Mouse (Mus musculus) midbrain, embryonic 10.5 days (tissue): ENCODE results near the gene Gja1. TPM values are rescaled to one million over a fixed set of nuclear protein-coding genes. Genes with fewer than 3 reads are reported as not detected.

Experiments
- DNase-seq: peaks from one replicate; pipeline ENCODE4 v3.0.0-alpha.2; 2017; ENCODE audit warnings: low spot score
- H3K27ac ChIP-seq: fragments of 300-500 bp; sonication (generic); replicated peaks from 2 replicates; pipeline ENCODE4 v1.5.1; 2016; ENCODE audit warnings: mild to moderate bottlenecking
- H3K27me3 ChIP-seq: fragments of 300-500 bp; sonication (generic); 2 replicates; pipeline ENCODE4 v1.6.1; 2016; ENCODE audit warnings: low read depth, mild to moderate bottlenecking; ENCODE audit not compliant: poor library complexity, severe bottlenecking
- H3K36me3 ChIP-seq: fragments of 300-500 bp; sonication (generic); 2 replicates; pipeline ENCODE4 v1.6.1; 2016; ENCODE audit warnings: mild to moderate bottlenecking, moderate library complexity
- H3K4me1 ChIP-seq: fragments of 300-500 bp; sonication (generic); 2 replicates; pipeline ENCODE4 v1.6.1; 2016
- H3K4me3 ChIP-seq: fragments of 300-500 bp; sonication (generic); 2 replicates; pipeline ENCODE4 v1.5.1; 2016; ENCODE audit warnings: mild to moderate bottlenecking, moderate library complexity
- H3K9me3 ChIP-seq: fragments of 300-500 bp; sonication (generic); replicated peaks from 2 replicates; pipeline ENCODE4 v1.6.1; 2016; ENCODE audit warnings: mild to moderate bottlenecking
- WGBS: fragments of 180-500 bp; shearing (Covaris S2); methylation state at CpG from one replicate; pipeline ENCODE4 v1.1.7; 2016; 5-methylcytosine and 5-hydroxymethylcytosine counted together
- polyA plus RNA-seq: library from polyadenylated mRNA; unstranded; fragments of >200 nt; fragmentation: Nextera tagmentation; extraction: Ambion mirVana; gene quantifications from 2 replicates; pipeline ENCODE4 v1.2.1, GENCODE M21; 2016

Gja1 gene
- 121 and 144 TPM in 2 replicates for polyA plus RNA-seq

DNA sequence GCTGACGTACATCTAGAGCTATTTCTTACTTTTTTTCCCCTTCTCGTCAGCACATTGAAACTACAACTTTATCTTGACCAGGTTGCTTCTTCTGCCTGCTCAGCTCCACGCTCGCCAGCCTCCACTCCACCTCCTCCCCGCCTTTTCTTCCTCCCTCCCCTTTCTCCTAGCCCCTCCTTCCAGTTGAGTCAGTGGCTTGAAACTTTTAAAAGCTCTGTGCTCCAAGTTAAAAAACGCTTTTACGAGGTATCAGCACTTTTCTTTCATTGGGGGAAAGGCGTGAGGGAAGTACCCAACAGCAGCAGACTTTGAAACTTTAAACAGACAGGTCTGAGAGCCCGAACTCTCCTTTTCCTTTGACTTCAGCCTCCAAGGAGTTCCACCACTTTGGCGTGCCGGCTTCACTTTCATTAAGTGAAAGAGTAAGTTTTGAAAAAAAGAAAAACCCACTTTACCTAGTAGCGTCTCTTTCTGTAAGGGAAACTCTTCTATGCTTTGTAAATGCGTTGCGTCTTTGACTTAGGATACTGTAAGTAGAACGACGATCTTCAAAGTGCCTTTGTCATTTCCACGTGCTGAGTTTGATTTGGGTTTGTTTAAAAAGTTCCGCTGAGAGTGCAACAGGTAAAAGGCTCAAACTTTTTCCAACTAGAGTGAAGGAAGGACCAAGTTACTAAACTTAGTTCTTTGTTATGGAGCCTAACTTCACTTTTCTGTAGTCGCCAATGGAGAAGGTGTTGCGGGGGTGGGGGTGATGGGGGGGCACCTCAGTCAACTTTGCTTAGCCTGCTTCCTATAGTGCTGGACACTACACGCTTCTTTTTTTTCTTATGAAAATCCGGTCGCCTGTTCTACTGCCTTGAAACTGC, at the start of gene Gja1:
Gja1 (plus strand) TSS at position 234 of the 869 bp plus-strand sequence.
- Histone ChIP-seq H3K27ac (peak within 1 kb of the TSS; percentile 91), H3K9me3 (no peaks in the 10 kb centered on the region), H3K36me3 (peaks cover 4% of the 10 kb centered on the region), H3K4me3 (peak within 1 kb of the TSS; percentile 70), H3K4me1 (peaks cover 51% of the 10 kb centered on the region), H3K27me3 (no peaks in the 10 kb centered on the region; the same call in 1 of the 2 replicates)
- DNase-seq, result peak; percentile 70
- WGBS, result under 1% methylated on average over 23 of the region's 23 CpGs

DNA sequence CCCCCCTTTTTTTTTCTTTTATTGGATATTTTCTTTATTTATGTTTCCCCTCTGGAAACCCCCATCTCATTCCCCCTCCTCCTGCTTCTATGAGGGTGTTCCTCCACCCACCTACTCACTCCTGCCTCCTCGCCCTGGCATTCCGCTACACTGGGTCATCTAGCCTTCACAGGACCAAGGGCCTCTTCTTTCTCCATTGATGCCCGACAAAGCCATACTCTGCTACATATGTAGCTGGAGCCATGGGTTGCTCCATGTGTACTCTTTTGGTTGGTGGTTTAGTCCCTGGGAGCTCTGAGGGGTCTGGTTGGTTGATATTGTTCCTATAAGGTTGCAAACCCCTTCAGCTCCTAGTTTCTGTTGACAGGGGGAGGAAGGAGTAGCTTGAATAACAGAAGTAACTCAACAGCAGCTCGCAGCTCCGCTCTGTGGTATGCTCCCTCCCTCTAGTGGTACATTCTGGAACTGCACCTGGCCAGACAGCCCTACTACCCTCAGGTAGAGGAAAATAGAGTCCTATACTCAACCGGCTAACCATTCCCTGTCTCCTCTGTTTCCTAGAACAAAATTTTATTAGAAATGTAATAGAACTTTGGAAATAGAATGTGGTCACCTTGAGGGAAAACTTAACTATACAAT, 38.2 kb upstream of the Gja1 start:
- no peaks in the 10 kb centered on the region for H3K36me3 ChIP-seq
- no peaks in the 10 kb centered on the region for H3K9me3 ChIP-seq

DNA sequence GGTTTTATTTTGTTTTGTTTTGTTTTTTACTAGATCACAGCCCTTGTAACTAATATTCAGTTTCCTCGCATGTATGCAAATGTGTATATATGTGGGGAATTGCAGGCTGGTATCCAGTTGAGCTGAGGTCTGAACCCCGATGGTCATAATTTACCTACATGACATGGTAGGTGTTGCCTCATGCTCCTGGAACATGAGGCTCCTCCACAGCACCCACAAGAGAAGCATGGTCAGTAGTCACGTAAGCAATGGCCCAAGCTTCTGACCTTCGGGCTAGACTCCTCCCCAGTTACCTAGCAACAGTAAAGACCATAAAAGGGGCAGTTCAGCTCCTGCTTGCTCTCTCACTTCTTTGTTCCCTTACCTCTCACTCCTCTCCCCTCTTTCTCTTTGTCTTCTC, 16.7 kb upstream of the Gja1 start:
- Histone ChIP-seq H3K27me3 (no peaks in the 10 kb centered on the region), H3K4me3 (no peak overlapping the region), H3K4me1 (0 out of 2 replicates have a peak, but pooled peaks cover 2% of the 10 kb centered on the region), H3K27ac (no peak overlapping the region), H3K9me3 (no peaks in the 10 kb centered on the region), H3K36me3 (no peaks in the 10 kb centered on the region)
- WGBS, result 76% methylated on average over 4 of the region's 4 CpGs
- DNase-seq, result no peak

More for the DNA sequence above, 38.2 kb upstream of the Gja1 start:
- Histone ChIP-seq H3K27me3 (no peaks in the 10 kb centered on the region), H3K4me3 (no peak overlapping the region), H3K4me1 (no peaks in the 10 kb centered on the region), H3K27ac (no peak overlapping the region)
- DNase-seq, result peak; percentile 76
- 55% methylated on average over 6 of the region's 6 CpGs for WGBS

DNA sequence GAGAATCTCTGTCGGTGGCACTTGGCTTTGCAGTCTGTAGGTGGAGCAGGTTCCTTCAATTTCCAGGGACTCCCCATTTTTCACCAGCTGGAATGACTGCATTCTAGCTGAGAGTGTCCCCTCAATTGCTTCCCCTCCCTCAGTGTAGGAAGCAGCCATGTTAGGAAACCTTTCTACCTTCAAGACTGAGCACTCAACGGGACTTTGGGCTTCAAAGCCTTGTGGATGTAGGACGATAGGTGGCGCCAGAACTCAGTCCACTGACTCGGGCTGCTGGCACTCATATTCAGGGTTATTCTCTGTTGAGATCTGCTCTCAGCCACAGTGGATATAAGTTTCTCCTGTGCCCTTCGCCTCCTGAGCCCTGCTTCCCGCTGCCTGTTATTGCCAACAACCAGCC, 8.1 kb upstream of the Gja1 start:
- H3K27me3 ChIP-seq, result no peaks in the 10 kb centered on the region
- 25% methylated on average over 7 of the region's 7 CpGs for WGBS

DNA sequence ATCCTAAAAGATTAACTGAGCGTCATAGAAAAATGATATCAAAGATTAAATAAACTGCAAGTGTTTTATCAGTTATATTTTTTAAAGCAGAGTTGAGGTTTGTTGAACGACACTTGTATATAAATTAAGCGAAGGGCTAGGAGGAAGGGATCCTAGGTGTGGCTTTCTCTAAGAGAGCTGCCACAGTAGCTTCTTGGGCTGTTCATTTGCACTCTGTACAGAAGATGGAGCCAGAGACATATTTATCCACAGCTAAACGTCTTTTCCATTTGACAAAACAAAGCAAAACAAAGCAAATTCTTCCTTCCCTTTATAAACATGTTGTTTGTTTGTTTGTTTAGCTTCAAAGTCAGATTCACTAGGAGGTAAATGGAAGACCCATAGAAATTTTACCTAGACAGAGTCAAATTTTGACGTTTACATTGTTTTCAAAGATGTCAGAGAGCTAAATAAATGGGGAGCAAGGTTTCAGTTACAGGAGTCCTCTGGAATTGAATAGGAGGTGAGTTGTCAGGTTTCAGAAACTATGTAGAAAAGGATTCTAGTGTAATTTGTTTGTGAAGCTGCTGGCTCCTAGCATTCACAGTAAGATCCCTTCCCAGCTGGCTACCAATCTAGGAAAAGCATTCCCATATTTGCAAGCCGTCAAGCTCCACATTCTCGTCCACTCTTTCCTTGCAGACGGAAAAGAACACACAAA, 4.0 kb upstream of the Gja1 start:
- H3K4me1 ChIP-seq, result peaks cover 32% of the 10 kb centered on the region
- H3K9me3 ChIP-seq, result no peaks in the 10 kb centered on the region
- H3K27me3 ChIP-seq, result no peaks in the 10 kb centered on the region; the same call in 1 of the 2 replicates
- no peaks in the 10 kb centered on the region for H3K36me3 ChIP-seq
- DNase-seq, result no peak
- H3K4me3 ChIP-seq, result no peak overlapping the region
- H3K27ac ChIP-seq, result 0 out of 2 replicates have a peak overlapping the region, but pooled peaks have one; percentile 23
- WGBS, result 26% methylated on average over 8 of the region's 8 CpGs

More for the DNA sequence above, 8.1 kb upstream of the Gja1 start:
- Histone ChIP-seq H3K4me3 (no peak overlapping the region), H3K4me1 (peaks cover 10% of the 10 kb centered on the region), H3K36me3 (no peaks in the 10 kb centered on the region), H3K9me3 (no peaks in the 10 kb centered on the region), H3K27ac (no peak overlapping the region)
- peak; percentile 63 for DNase-seq

DNA sequence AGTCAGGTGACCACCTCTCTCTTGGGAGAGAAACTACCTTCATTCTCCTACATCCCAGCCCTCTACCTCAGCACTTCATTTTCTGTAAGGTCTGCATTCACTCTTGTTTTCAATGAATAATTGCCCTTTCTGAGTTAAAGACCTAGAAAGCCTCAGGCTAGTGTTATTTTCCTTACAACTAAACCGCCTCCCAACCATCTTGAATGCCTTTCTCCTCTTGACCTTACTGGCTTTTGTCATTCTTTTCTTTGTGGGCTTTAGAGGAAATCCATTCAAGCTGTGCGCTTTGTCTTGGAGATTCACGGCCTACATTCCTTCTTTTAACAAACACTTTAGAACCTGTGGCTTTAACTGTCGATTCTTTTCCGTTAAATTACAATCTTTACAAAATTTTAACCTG, 3.0 kb upstream of the Gja1 start:
- Histone ChIP-seq H3K36me3 (no peaks in the 10 kb centered on the region), H3K27me3 (no peaks in the 10 kb centered on the region; the same call in 1 of the 2 replicates), H3K4me3 (no peak overlapping the region), H3K27ac (0 out of 2 replicates have a peak overlapping the region, but pooled peaks have one; percentile 28), H3K4me1 (peaks cover 35% of the 10 kb centered on the region), H3K9me3 (no peaks in the 10 kb centered on the region)
- WGBS, result 7% methylated on average over 5 of the region's 5 CpGs
- DNase-seq, result no peak

DNA sequence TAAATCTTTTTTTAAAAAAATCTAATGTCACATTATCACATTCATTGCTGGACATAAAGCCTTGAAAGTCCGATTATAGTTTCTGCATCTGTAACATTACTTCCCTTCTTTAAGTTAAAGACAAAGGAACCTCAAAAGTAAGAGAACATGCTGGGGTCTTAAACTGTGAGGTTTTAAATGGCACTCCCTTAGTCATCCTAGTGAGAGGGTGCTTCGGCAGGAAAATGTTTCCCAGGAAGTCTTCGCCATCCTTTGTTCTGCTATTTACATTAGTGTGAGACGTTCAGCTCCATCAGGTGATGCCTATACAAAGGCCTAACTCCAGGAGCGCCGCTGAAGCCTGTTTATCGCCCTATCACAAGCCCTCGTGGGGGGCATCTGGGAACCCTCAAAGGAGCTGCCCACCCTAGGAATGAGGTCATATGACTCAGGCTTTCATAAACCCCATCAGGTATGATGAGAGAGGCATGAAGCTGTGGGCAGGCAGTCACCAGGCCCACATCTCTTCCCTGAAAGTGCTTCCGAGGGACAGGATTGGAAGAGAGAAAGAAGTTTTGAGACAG, 1.1 kb upstream of the Gja1 start:
- DNase-seq, result peak; percentile 25
- H3K4me1 ChIP-seq, result peaks cover 48% of the 10 kb centered on the region
- H3K27ac ChIP-seq, result peak overlapping the region; percentile 71
- no peaks in the 10 kb centered on the region for H3K9me3 ChIP-seq
- peak overlapping the region; percentile 70; the same call in 1 of the 2 replicates for H3K4me3 ChIP-seq
- no peaks in the 10 kb centered on the region for H3K36me3 ChIP-seq
- no peaks in the 10 kb centered on the region; the same call in 1 of the 2 replicates for H3K27me3 ChIP-seq
- WGBS, result 13% methylated on average over 9 of the region's 9 CpGs

DNA sequence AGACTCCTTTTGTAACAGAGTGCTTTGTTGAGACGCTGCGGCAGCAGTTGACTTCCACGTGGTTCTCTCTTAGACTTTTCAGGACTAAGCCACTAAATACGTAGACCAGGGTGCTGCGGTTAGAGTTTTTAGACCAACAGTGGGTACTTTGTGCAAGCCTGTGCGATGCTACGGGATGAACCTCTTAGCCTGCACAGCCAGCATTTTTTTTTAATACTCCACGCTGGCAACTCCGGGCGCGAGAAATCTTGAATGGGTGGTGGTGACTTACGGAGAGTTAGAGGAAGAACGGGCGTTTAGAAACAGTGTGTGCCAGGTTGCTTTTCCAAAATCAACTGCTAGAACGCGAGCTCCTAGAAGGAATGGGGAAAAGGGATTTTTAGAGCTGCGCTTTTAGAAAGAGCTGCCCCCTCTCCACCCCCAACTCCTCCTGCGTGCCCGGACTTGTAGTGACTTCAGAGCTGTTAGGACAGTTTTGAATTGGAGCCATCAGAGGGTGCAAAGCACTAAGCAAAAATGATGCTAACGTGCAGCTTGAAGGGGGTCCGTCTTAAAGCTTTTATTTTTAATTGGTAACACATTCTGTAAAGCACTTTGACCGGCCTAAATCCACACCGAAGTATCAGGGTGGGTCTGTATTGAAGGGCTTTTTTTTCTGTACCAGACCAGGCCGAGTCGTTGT, 977 bp downstream of the Gja1 start:
- WGBS, result under 1% methylated on average over 25 of the region's 25 CpGs
- Histone ChIP-seq H3K27ac (peak overlapping the region; percentile 91), H3K4me3 (peak overlapping the region; percentile 70), H3K27me3 (no peaks in the 10 kb centered on the region; the same call in 1 of the 2 replicates), H3K9me3 (no peaks in the 10 kb centered on the region), H3K36me3 (peaks cover 10% of the 10 kb centered on the region), H3K4me1 (peaks cover 51% of the 10 kb centered on the region)
- DNase-seq, result peak; percentile 65

DNA sequence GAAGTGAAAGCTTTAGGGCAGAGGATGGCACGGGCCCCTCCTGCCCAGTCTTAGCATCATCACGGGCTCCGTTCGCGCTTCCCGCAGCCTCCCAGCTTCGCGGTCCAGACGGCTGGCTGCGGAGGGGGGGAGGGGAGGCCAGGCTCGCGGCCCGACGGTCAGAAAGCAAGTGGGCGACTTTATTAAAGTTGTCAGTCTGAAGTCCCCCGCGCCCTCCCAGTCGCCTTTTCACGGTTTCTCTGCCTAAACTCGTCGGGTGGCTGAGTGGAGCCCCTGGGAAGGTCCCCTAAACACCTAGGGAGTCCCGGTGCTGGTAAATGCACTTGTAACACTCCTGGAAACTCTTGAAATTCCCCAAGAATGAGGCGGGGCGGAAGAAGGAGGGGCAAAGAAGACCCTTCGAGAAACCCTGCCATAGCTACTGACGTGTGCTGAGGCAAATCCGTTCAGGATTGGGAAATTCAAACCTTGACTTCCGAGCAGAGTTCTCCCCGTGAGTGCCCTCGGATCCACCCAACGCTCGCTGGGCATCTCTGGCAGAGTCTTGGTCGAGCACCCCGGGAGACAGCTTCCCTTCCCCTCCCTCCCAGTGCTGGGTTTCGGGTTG, 1.6 kb downstream of the Gja1 start:
- Histone ChIP-seq H3K27me3 (no peaks in the 10 kb centered on the region; the same call in 1 of the 2 replicates), H3K4me1 (peaks cover 44% of the 10 kb centered on the region), H3K27ac (peak overlapping the region; percentile 91), H3K4me3 (peak overlapping the region; percentile 70), H3K9me3 (no peaks in the 10 kb centered on the region), H3K36me3 (peaks cover 17% of the 10 kb centered on the region)
- DNase-seq, result peak; percentile 81
- under 1% methylated on average over 35 of the region's 35 CpGs for WGBS

DNA sequence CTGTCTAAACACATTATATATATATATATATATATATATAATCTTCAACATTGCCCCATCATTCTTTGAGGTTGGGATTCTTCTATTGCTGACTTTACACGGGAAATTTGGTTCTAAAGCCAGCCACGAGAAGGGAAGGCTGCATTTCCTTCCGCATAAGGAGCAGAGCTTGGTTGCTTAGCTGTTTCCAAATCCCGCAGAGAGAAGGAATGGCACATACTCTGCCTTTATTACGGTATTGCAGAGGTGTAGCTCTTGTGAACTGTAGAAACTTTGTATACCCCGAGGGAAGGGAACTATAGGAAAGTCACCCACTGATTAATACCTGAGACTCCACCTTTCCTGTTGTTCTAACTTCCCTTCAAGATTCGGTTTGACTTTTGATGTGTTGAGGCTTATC, 2.6 kb downstream of the Gja1 start:
- Histone ChIP-seq H3K9me3 (no peaks in the 10 kb centered on the region), H3K27me3 (no peaks in the 10 kb centered on the region; the same call in 1 of the 2 replicates), H3K4me3 (peak overlapping the region; percentile 70), H3K4me1 (peaks cover 35% of the 10 kb centered on the region), H3K36me3 (peaks cover 20% of the 10 kb centered on the region), H3K27ac (peak overlapping the region; percentile 61)
- DNase-seq, result no peak
- 9% methylated on average over 7 of the region's 7 CpGs for WGBS
